ENCODE assay signal across 12 mouse cellular contexts in the genomic region with DNA sequence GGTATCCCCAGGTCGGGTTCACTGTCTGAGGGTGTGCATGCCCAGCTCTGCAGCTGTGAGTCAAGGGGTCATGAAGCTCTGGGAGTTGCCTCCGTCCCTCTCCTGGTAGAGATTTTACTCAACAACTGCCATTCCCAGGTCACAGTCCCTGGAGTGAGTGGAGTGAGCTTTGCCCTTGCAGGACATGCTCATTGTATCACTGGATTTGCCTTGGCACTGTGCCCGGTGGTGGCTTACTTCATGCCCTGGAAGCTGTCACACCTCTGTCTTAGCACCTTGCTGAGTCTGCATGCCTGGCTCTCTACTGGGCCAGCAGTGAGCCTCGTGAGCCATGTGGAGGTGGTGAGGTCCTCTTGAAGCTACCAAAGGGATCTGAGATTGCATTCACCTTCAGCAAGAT.
DNase-seq lines count a peak whose midpoint lies in the region; ATAC-seq and TF ChIP-seq lines count a peak whose summit lies in the region.
"Had no signal": no experiment of that assay in that cellular context is flagged by ENCODE, and none has a peak within 500 bp of the region (broad histone marks: within the 10 kb centered on the region; RNA-seq: fewer than 3 reads in every experiment).

No protein-coding gene starts in this region.

- ATAC-seq in heart, postnatal 0 days (ENCODE audit: insufficient read depth, low read depth): peak; percentile 89
- ATAC-seq in stomach, postnatal 0 days (ENCODE audit: low FRiP score, low TSS enrichment): peak; percentile 92

- no peaks in the 10 kb centered on the region for H3K27me3 ChIP-seq in heart, postnatal 0 days (ENCODE audit: control insufficient read depth, insufficient read depth, low read length)
- no peaks in the 10 kb centered on the region for H3K27me3 ChIP-seq in stomach, postnatal 0 days (ENCODE audit: control insufficient read depth, insufficient read depth, low read length)
- H3K27me3 ChIP-seq: embryonic facial prominence, embryonic 12.5 days; hindbrain, embryonic 15.5 days; neural tube, embryonic 13.5 days had no signal

- no peak; the same call in 1 of the 2 replicates for TF ChIP-seq CTCF in heart, postnatal 0 days (IDR thresholded peaks at IDR 0.05; ENCODE audit: low read depth)
- 0 out of 2 replicates have a peak, but pooled peaks have one; percentile 4 for TF ChIP-seq CTCF in stomach, postnatal 0 days (IDR thresholded peaks at IDR 0.05; ENCODE audit: low read depth)

- WGBS in heart, postnatal 0 days: 30% methylated on average over 4 of the region's 4 CpGs
- 61% methylated on average over 4 of the region's 4 CpGs for WGBS in stomach, postnatal 0 days

- no peak overlapping the region for H3K9ac ChIP-seq in heart, postnatal 0 days (replicated peaks; ENCODE audit: low read depth, low read length)
- no peak overlapping the region for H3K9ac ChIP-seq in stomach, postnatal 0 days (ENCODE audit: low read length)
- H3K9ac ChIP-seq: embryonic facial prominence, embryonic 12.5 days; hindbrain, embryonic 15.5 days; neural tube, embryonic 13.5 days had no signal

- no peaks in the 10 kb centered on the region for H3K9me3 ChIP-seq in heart, postnatal 0 days (replicated peaks; ENCODE audit: control insufficient read depth, low read length)
- no peaks in the 10 kb centered on the region for H3K9me3 ChIP-seq in stomach, postnatal 0 days (ENCODE audit: control insufficient read depth, low read length)
- H3K9me3 ChIP-seq: hindbrain, embryonic 15.5 days; neural tube, embryonic 13.5 days had no signal

- no peaks in the 10 kb centered on the region for H3K36me3 ChIP-seq in heart, postnatal 0 days (replicated peaks; ENCODE audit: control insufficient read depth, insufficient read depth, low read length)
- H3K36me3 ChIP-seq in stomach, postnatal 0 days (ENCODE audit: control insufficient read depth, insufficient read depth, low read length): no peaks in the 10 kb centered on the region
- H3K36me3 ChIP-seq: embryonic facial prominence, embryonic 12.5 days; hindbrain, embryonic 15.5 days; neural tube, embryonic 13.5 days had no signal

- no peak overlapping the region for H3K4me3 ChIP-seq in heart, postnatal 0 days (ENCODE audit: low read depth, low read length)
- H3K4me3 ChIP-seq in stomach, postnatal 0 days (ENCODE audit: low read depth, low read length): no peak overlapping the region
- H3K4me3 ChIP-seq: embryonic facial prominence, embryonic 12.5 days; hindbrain, embryonic 15.5 days; neural tube, embryonic 13.5 days had no signal

- DNase-seq in testis, postnatal 10 days (ENCODE audit: low spot score): peak; percentile 54
- no peak for DNase-seq in testis, postnatal 14 days (ENCODE audit: low spot score)
- DNase-seq in heart, postnatal 0 days (ENCODE audit: low spot score): peak; percentile 76
- DNase-seq in kidney, postnatal 14 days: peak; percentile 85
- DNase-seq in stomach, postnatal 0 days (ENCODE audit: low spot score): peak; percentile 88
- no peak for DNase-seq in Muller cell, postnatal 12 days (ENCODE audit: inconsistent ontology term)
- DNase-seq in urinary bladder, adult 2 months (ENCODE audit: low spot score): no peak
- no peak for DNase-seq in retina, embryonic 14.5 days (ENCODE audit: low spot score)
- DNase-seq: cerebellum, adult 9-10 months had no signal

- peak overlapping the region; percentile 33 for H3K27ac ChIP-seq in heart, postnatal 0 days (ENCODE audit: low read depth)
- no peak overlapping the region for H3K27ac ChIP-seq in stomach, postnatal 0 days (replicated peaks)
- H3K27ac ChIP-seq: embryonic facial prominence, embryonic 12.5 days; hindbrain, embryonic 15.5 days; neural tube, embryonic 13.5 days had no signal

- H3K4me1 ChIP-seq in heart, postnatal 0 days (ENCODE audit: control insufficient read depth, insufficient read depth): peaks cover 34% of the 10 kb centered on the region
- peaks cover 4% of the 10 kb centered on the region for H3K4me1 ChIP-seq in stomach, postnatal 0 days (replicated peaks; ENCODE audit: control insufficient read depth, insufficient read depth)

- no peak; the same call in 1 of the 2 replicates for TF ChIP-seq EP300 in heart, postnatal 0 days (IDR thresholded peaks at IDR 0.05; ENCODE audit: low read depth)
- no peak for TF ChIP-seq EP300 in stomach, postnatal 0 days (optimal IDR thresholded peaks at IDR 0.05)

- H3K4me2 ChIP-seq in heart, postnatal 0 days (ENCODE audit: low read depth, low read length): no peak overlapping the region
- H3K4me2 ChIP-seq in stomach, postnatal 0 days (replicated peaks; ENCODE audit: low read depth): no peak overlapping the region
- H3K4me2 ChIP-seq: embryonic facial prominence, embryonic 12.5 days; hindbrain, embryonic 15.5 days; neural tube, embryonic 13.5 days had no signal

Comparison
In these comparisons a context has a peak if more than half of its experiments do, and no peak if none do; other contexts are left out.
1. DNase-seq: peak in testis, postnatal 10 days (single experiment), heart, postnatal 0 days (single experiment), kidney, postnatal 14 days (single experiment) and stomach, postnatal 0 days (single experiment); none in testis, postnatal 14 days (single experiment), Muller cell, postnatal 12 days (single experiment), urinary bladder, adult 2 months (single experiment) and retina, embryonic 14.5 days (single experiment).